Mouse (Mus musculus): ENCODE measurements at regions not wholly inside any gene's neighbourhood (a gene's known extent, or its start where the extent isn't known, plus 50 kb on each side); places are given as distances from the start of the nearest gene placed in this dataset.

- no peak overlapping the region for H3K4me2 ChIP-seq (ENCODE audit: insufficient read depth, low read depth, poor library complexity, severe bottlenecking)
- peaks cover 6 to 7% of the 10 kb centered on the region in 2 experiments; a peak in 2 of 4 replicates for H3K4me1 ChIP-seq (ENCODE audit: control insufficient read depth in 1 of 2, insufficient read depth in 2 of 2)
- TF ChIP-seq POLR2AphosphoS2 (IDR thresholded peaks at IDR 0.05; ENCODE audit: low read depth, low read length), result no peak
- TF ChIP-seq GABPA (IDR thresholded peaks at IDR 0.05; ENCODE audit: insufficient replicate concordance, low read depth, low read length), result no peak
- no peak for TF ChIP-seq JUND (conservative IDR thresholded peaks at IDR 0.05; ENCODE audit: low read depth, low read length)
- no peak for TF ChIP-seq MXI1 (IDR thresholded peaks at IDR 0.05; ENCODE audit: low read depth, low read length)
- TF ChIP-seq MAX (IDR thresholded peaks at IDR 0.05; ENCODE audit: low read length), result no peak
- no peak for TF ChIP-seq UBTF (IDR thresholded peaks at IDR 0.05; ENCODE audit: low read depth, low read length)
- TF ChIP-seq PAX5 (IDR thresholded peaks at IDR 0.05; ENCODE audit: low read length), result no peak
- TF ChIP-seq RCOR1 (conservative IDR thresholded peaks at IDR 0.05; ENCODE audit: low read depth, low read length), result no peak
- no peak for TF ChIP-seq EP300 (IDR thresholded peaks at IDR 0.05; ENCODE audit: low read length)
- TF ChIP-seq IRF4 (IDR thresholded peaks at IDR 0.05; ENCODE audit: low read depth, low read length), result no peak
- no peak for TF ChIP-seq POLR2A (IDR thresholded peaks at IDR 0.05; ENCODE audit: low read depth, low read length)
- TF ChIP-seq ETS1 (conservative IDR thresholded peaks at IDR 0.05; ENCODE audit: low read depth, low read length), result no peak
- no peak for TF ChIP-seq ZKSCAN1 (IDR thresholded peaks at IDR 0.05; ENCODE audit: borderline replicate concordance, low read depth, low read length)
- no peak for TF ChIP-seq NELFE (IDR thresholded peaks at IDR 0.05; ENCODE audit: low read depth, low read length)
- no peak for TF ChIP-seq USF2 (conservative IDR thresholded peaks at IDR 0.05; ENCODE audit: low read depth, low read length)
- no peak for TF ChIP-seq MEF2A (IDR thresholded peaks at IDR 0.05; ENCODE audit: borderline replicate concordance, low read depth, low read length)
- no peak for TF ChIP-seq RAD21 (IDR thresholded peaks at IDR 0.05; ENCODE audit: low read depth, low read length)
- no peak for TF ChIP-seq BHLHE40 (IDR thresholded peaks at IDR 0.05; ENCODE audit: low read depth, low read length)
- TF ChIP-seq NRF1 (IDR thresholded peaks at IDR 0.05; ENCODE audit: low read depth, low read length), result no peak
- in situ Hi-C loops (cut with MboI; ENCODE audit: low pct_ligation_motif_present, low pct_unique_long_range_greater_than_20kb, low sequenced_read_pairs), result no loop called here
- DNase-seq (ENCODE audit: extremely low read depth), result no peak
- no peaks in the 10 kb centered on the region for H3K27me3 ChIP-seq (replicated peaks)
- H3K36me3 ChIP-seq (replicated peaks in 1 of 2; ENCODE audit: control insufficient read depth in 1 of 2, insufficient read depth in 1 of 2, low read length in 1 of 2), result no peaks in the 10 kb centered on the region
- no peak overlapping the region for H3K4me3 ChIP-seq (replicated peaks in 1 of 3; ENCODE audit: low read depth in 2 of 3, low read length in 2 of 3, poor library complexity in 1 of 3)
- dilution Hi-C loops (cut with MboI; ENCODE audit: extremely low pct_ligation_motif_present, extremely low pct_unique_long_range_greater_than_20kb, low sequenced_read_pairs), result no loop called here
- no peaks in the 10 kb centered on the region for H3K9me3 ChIP-seq (replicated peaks; ENCODE audit: low read length)
- no peak overlapping the region for H3K9ac ChIP-seq (ENCODE audit: insufficient read depth, low read depth)
- no peaks in the 10 kb centered on the region for H3K79me2 ChIP-seq (replicated peaks; ENCODE audit: control insufficient read depth, extremely low read depth, insufficient read depth, poor library complexity, severe bottlenecking)
- no peak overlapping the region for H3K27ac ChIP-seq (ENCODE audit: insufficient read depth, low read depth)
Observed at GRCm38 (mm10) chr8:26329813-26330212, 210.5 kb downstream of the Gm45692 start.

- no peak overlapping the region for H3K27ac ChIP-seq (ENCODE audit: insufficient read depth, low read depth)
- DNase-seq (ENCODE audit: extremely low read depth), result no peak
- H3K4me1 ChIP-seq (ENCODE audit: control insufficient read depth in 1 of 2, insufficient read depth in 2 of 2), result peaks cover under 1 to 12% of the 10 kb centered on the region in 2 experiments; a peak in 2 of 4 replicates
- in situ Hi-C loops (cut with MboI; ENCODE audit: low pct_ligation_motif_present, low pct_unique_long_range_greater_than_20kb, low sequenced_read_pairs), result no loop called here
- no peak overlapping the region for H3K4me3 ChIP-seq (replicated peaks in 1 of 3; ENCODE audit: low read depth in 2 of 3, low read length in 2 of 3, poor library complexity in 1 of 3)
- H3K4me2 ChIP-seq (ENCODE audit: insufficient read depth, low read depth, poor library complexity, severe bottlenecking), result no peak overlapping the region
- H3K36me3 ChIP-seq (replicated peaks in 1 of 2; ENCODE audit: control insufficient read depth in 1 of 2, insufficient read depth in 1 of 2, low read length in 1 of 2), result no peaks in the 10 kb centered on the region
- dilution Hi-C loops (cut with MboI; ENCODE audit: extremely low pct_ligation_motif_present, extremely low pct_unique_long_range_greater_than_20kb, low sequenced_read_pairs), result no loop called here
- TF ChIP-seq NELFE (IDR thresholded peaks at IDR 0.05; ENCODE audit: low read depth, low read length) (no peak), JUN (IDR thresholded peaks at IDR 0.05; ENCODE audit: insufficient read depth, low read depth, low read length) (no peak), RAD21 (IDR thresholded peaks at IDR 0.05; ENCODE audit: low read depth, low read length) (no peak), USF1 (IDR thresholded peaks at IDR 0.05; ENCODE audit: low read depth, low read length) (no peak), PAX5 (IDR thresholded peaks at IDR 0.05; ENCODE audit: low read length) (no peak), CHD1 (IDR thresholded peaks at IDR 0.05; ENCODE audit: low read depth, low read length) (no peak), IRF4 (IDR thresholded peaks at IDR 0.05; ENCODE audit: low read depth, low read length) (no peak), JUND (conservative IDR thresholded peaks at IDR 0.05; ENCODE audit: low read depth, low read length) (no peak), TCF12 (IDR thresholded peaks at IDR 0.05; ENCODE audit: low read depth, low read length) (no peak), GABPA (IDR thresholded peaks at IDR 0.05; ENCODE audit: insufficient replicate concordance, low read depth, low read length) (no peak), CHD2 (IDR thresholded peaks at IDR 0.05; ENCODE audit: low read length) (no peak)
- no peak overlapping the region for H3K9ac ChIP-seq (ENCODE audit: insufficient read depth, low read depth)
- H3K9me3 ChIP-seq (replicated peaks; ENCODE audit: low read length), result no peaks in the 10 kb centered on the region
- H3K79me2 ChIP-seq (replicated peaks; ENCODE audit: control insufficient read depth, extremely low read depth, insufficient read depth, poor library complexity, severe bottlenecking), result no peaks in the 10 kb centered on the region
- H3K27me3 ChIP-seq (replicated peaks), result no peaks in the 10 kb centered on the region
Observed at GRCm38 (mm10) chr8:26336906-26337650, 217.7 kb downstream of the Gm45692 start.
